Mouse (Mus musculus) myocyte (in vitro differentiated cells): ENCODE measurements around the gene Tie1. TPM values are rescaled to one million over a fixed set of nuclear protein-coding genes. Genes with fewer than 3 reads are reported as not detected.

ENCODE experiments used
- H3K27me3 ChIP-seq: one replicate; pipeline ENCODE4 v1.6.1; 2011; ENCODE audit not compliant: control insufficient read depth, insufficient read depth, insufficient read length
- H3K36me3 ChIP-seq: one replicate; pipeline ENCODE4 v1.6.1; 2011; ENCODE audit not compliant: control insufficient read depth, insufficient read depth
- H3K4me2 ChIP-seq: one replicate; pipeline ENCODE4 v1.6.1; 2011; ENCODE audit warnings: low read depth, control low read depth
- H3K4me3 ChIP-seq: one replicate; pipeline ENCODE4 v1.5.1; 2011; ENCODE audit warnings: mild to moderate bottlenecking, control low read depth, moderate library complexity
- H3K79me2 ChIP-seq: one replicate; pipeline ENCODE4 v1.6.1; 2011; ENCODE audit not compliant: control insufficient read depth, insufficient read depth
- H3ac ChIP-seq: one replicate; pipeline ENCODE4 v1.6.1; 2011; ENCODE audit not compliant: control insufficient read depth, insufficient read length
- CEBPB ChIP-seq: IDR thresholded peaks from 2 replicates; pipeline ENCODE4 v1.6.1; 2011; ENCODE audit warnings: mild to moderate bottlenecking, moderate library complexity; ENCODE audit not compliant: poor library complexity, insufficient read depth, severe bottlenecking
- E2F4 ChIP-seq: IDR thresholded peaks from one replicate; pipeline ENCODE4 v1.6.1; 2011; ENCODE audit warnings: mild to moderate bottlenecking, control low read depth, moderate library complexity; ENCODE audit not compliant: insufficient read depth
- MAX ChIP-seq: IDR thresholded peaks from one replicate; pipeline ENCODE4 v1.6.1; 2011; ENCODE audit warnings: low read depth, mild to moderate bottlenecking, control low read depth
- MYOD1 ChIP-seq, 3 experiments: IDR thresholded peaks; one replicate each; pipeline ENCODE4 v1.6.1; 2011; ENCODE audit warnings: control low read depth in 2 of 3, low read depth in 2 of 3, mild to moderate bottlenecking in 2 of 3, moderate library complexity in 1 of 3; ENCODE audit not compliant: insufficient read length in 2 of 3, control insufficient read depth in 1 of 3
- MYOG ChIP-seq, 3 experiments: IDR thresholded peaks; one replicate each; pipeline ENCODE4 v1.6.1; 2011; ENCODE audit warnings: control low read depth in 2 of 3, low read depth in 2 of 3, mild to moderate bottlenecking in 2 of 3; ENCODE audit not compliant: insufficient read length in 2 of 3, control insufficient read depth in 1 of 3, insufficient read depth in 1 of 3
- POLR2A ChIP-seq: IDR thresholded peaks from one replicate; pipeline ENCODE4 v1.6.1; 2011; ENCODE audit warnings: low read depth, mild to moderate bottlenecking, control low read depth, moderate library complexity; ENCODE audit not compliant: insufficient read length
- POLR2AphosphoS2 ChIP-seq: IDR thresholded peaks from one replicate; pipeline ENCODE4 v1.6.1; 2011; ENCODE audit warnings: low read depth, control low read depth; ENCODE audit not compliant: insufficient read length
- REST ChIP-seq: IDR thresholded peaks from one replicate; pipeline ENCODE4 v1.6.1; 2011; ENCODE audit warnings: mild to moderate bottlenecking, control low read depth, moderate library complexity; ENCODE audit not compliant: insufficient read depth, insufficient read length
- SRF ChIP-seq: IDR thresholded peaks from one replicate; pipeline ENCODE4 v1.6.1; 2011; ENCODE audit warnings: low read depth; ENCODE audit not compliant: control insufficient read depth, insufficient read length
- TCF12 ChIP-seq: IDR thresholded peaks from one replicate; pipeline ENCODE4 v1.6.1; 2011; ENCODE audit warnings: mild to moderate bottlenecking, control low read depth; ENCODE audit not compliant: poor library complexity, insufficient read depth, severe bottlenecking
- TCF3 ChIP-seq: IDR thresholded peaks from one replicate; pipeline ENCODE4 v1.6.1; 2011; ENCODE audit warnings: low read depth, control low read depth; ENCODE audit not compliant: insufficient read length
- USF1 ChIP-seq: IDR thresholded peaks from one replicate; pipeline ENCODE4 v1.6.1; 2011; ENCODE audit warnings: low read depth, mild to moderate bottlenecking, control low read depth, moderate library complexity
- polyA plus RNA-seq: library from polyadenylated mRNA; unstranded; fragments of >200 nt; fragmentation: generic; extraction: Trizol; gene quantifications from one replicate; pipeline ENCODE4 v1.2.1, GENCODE M21; 2012; ENCODE audit warnings: missing spikeins

Gene Tie1
- not detected for polyA plus RNA-seq

DNA sequence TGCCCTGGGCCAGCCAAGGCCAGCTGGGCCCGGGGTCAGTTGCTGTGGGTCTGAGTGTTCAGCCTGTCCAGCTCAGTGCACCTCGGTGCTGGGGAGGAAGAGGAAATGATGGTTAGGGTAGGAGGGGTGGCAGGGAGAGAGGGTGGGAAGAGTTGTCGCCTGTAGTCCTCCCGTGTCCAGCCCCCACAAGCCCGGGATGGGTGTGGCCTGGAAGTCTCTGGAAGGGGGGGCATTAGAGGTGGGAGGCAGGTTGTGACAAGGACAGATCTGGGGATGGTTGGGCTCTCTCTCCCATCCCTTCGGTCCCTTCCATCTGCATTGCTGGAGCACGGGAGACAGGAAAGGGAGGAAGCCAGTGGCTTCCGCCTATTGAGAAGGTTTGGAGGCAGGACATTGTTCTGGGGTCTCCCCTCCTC lies at the start of gene Tie1:
Gene Tie1 (minus strand): TSS at position 345 of the 416 bp plus-strand sequence.
- Histone ChIP-seq H3K4me2 (no peak within 1 kb of the TSS), H3K4me3 (no peak within 1 kb of the TSS)

DNA sequence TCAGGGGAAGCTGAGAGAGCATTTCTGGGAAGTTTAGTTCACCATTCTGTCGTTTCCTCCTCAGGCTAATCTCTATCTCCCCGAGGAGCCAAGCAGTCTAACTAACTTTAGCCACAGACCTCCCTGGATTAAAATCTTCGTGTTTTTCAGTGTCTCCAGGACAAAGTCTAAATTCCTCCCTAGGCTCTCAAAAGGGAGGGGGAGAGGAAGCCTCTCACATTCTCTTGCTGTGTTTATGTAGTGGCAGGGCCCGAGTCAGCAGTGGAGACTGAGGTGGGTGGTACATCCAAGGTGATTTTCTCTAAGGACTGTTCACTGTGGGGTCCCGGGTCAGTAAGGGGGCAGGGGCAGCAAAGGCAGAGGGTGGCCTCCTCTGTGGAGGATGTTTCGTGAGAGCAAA lies 47.9 kb upstream of the Tie1 start:
- Histone ChIP-seq H3K36me3 (no peaks in the 10 kb centered on the region), H3K27me3 (peaks cover 58% of the 10 kb centered on the region), H3K4me2 (no peak overlapping the region), H3K4me3 (no peak overlapping the region), H3K79me2 (no peaks in the 10 kb centered on the region), H3ac (no peak overlapping the region)
- TF ChIP-seq REST = no peak
- TF ChIP-seq MYOG (IDR thresholded peaks at IDR 0.05; ENCODE audit: control insufficient read depth in 1 of 3, insufficient read depth in 1 of 3, insufficient read length in 2 of 3, low read depth in 2 of 3) = no peak
- TF ChIP-seq TCF12 = no peak
- TF ChIP-seq POLR2A = no peak
- TF ChIP-seq USF1 = no peak
- TF ChIP-seq MAX = no peak
- TF ChIP-seq CEBPB = no peak
- no peak for TF ChIP-seq MYOD1 (IDR thresholded peaks at IDR 0.05; ENCODE audit: control insufficient read depth in 1 of 3, insufficient read length in 2 of 3, low read depth in 2 of 3)

More for the DNA sequence above, at the start of gene Tie1:
- H3K36me3 ChIP-seq = no peaks in the 10 kb centered on the region
- H3K27me3 ChIP-seq = peaks cover 35% of the 10 kb centered on the region
- no peaks in the 10 kb centered on the region for H3K79me2 ChIP-seq
- TF ChIP-seq MYOG (IDR thresholded peaks at IDR 0.05; ENCODE audit: control insufficient read depth in 1 of 3, insufficient read depth in 1 of 3, insufficient read length in 2 of 3, low read depth in 2 of 3) (no peak), USF1 (no peak), REST (no peak), TCF3 (no peak), E2F4 (no peak), POLR2A (no peak), SRF (no peak)
- no peak within 1 kb of the TSS for H3ac ChIP-seq

GRCm38 (mm10) chr4:118535610-118536009 lies 45.7 kb upstream of the Tie1 start:
- H3K4me2 ChIP-seq = no peak overlapping the region
- H3K79me2 ChIP-seq = no peaks in the 10 kb centered on the region
- H3K27me3 ChIP-seq = peaks cover 46% of the 10 kb centered on the region
- no peak overlapping the region for H3K4me3 ChIP-seq
- no peaks in the 10 kb centered on the region for H3K36me3 ChIP-seq
- TF ChIP-seq E2F4 (no peak), MYOG (IDR thresholded peaks at IDR 0.05; ENCODE audit: control insufficient read depth in 1 of 3, insufficient read depth in 1 of 3, insufficient read length in 2 of 3, low read depth in 2 of 3) (no peak), REST (no peak), MYOD1 (IDR thresholded peaks at IDR 0.05; ENCODE audit: control insufficient read depth in 1 of 3, insufficient read length in 2 of 3, low read depth in 2 of 3) (no peak), TCF3 (no peak), MAX (no peak), USF1 (no peak), POLR2A (no peak), POLR2AphosphoS2 (no peak), TCF12 (no peak), SRF (no peak), CEBPB (no peak)
- no peak overlapping the region for H3ac ChIP-seq

- H3K79me2 ChIP-seq = no peaks in the 10 kb centered on the region
- no peak overlapping the region for H3ac ChIP-seq
- peaks cover 55% of the 10 kb centered on the region for H3K27me3 ChIP-seq
- H3K4me3 ChIP-seq = no peak overlapping the region
- H3K4me2 ChIP-seq = no peak overlapping the region
- no peak for TF ChIP-seq E2F4
- TF ChIP-seq MYOG (IDR thresholded peaks at IDR 0.05; ENCODE audit: control insufficient read depth in 1 of 3, insufficient read depth in 1 of 3, insufficient read length in 2 of 3, low read depth in 2 of 3) = no peak
- TF ChIP-seq POLR2AphosphoS2 = no peak
- TF ChIP-seq POLR2A = no peak
- TF ChIP-seq TCF12 = no peak
- no peak for TF ChIP-seq SRF
- no peak for TF ChIP-seq USF1
- no peak for TF ChIP-seq MYOD1 (IDR thresholded peaks at IDR 0.05; ENCODE audit: control insufficient read depth in 1 of 3, insufficient read length in 2 of 3, low read depth in 2 of 3)
- no peak for TF ChIP-seq MAX
- no peak for TF ChIP-seq TCF3
- no peak for TF ChIP-seq CEBPB
- no peak for TF ChIP-seq REST
- no peaks in the 10 kb centered on the region for H3K36me3 ChIP-seq
Measured at GRCm38 (mm10) chr4:118533605-118534004, 43.7 kb upstream of the Tie1 start.

- H3K4me3 ChIP-seq = no peak overlapping the region
- no peaks in the 10 kb centered on the region for H3K36me3 ChIP-seq
- no peak for TF ChIP-seq REST
- no peaks in the 10 kb centered on the region for H3K79me2 ChIP-seq
- H3K4me2 ChIP-seq = no peak overlapping the region
- H3ac ChIP-seq = no peak overlapping the region
- H3K27me3 ChIP-seq = peaks cover 55% of the 10 kb centered on the region
Measured at GRCm38 (mm10) chr4:118533156-118533555, 43.3 kb upstream of the Tie1 start.
